Mouse (Mus musculus): ENCODE results near the gene Wipf1. TPM values are rescaled to one million over a fixed set of nuclear protein-coding genes. Genes with fewer than 3 reads are reported as not detected.
A peak's percentile ranks its signal among the peaks of the same experiment; 100 is the strongest.

Wipf1 gene
- polyA plus RNA-seq, 1 experiment from 2014 or later, result 10.3 TPM

GRCm38 (mm10) chr2:73475519-73475918 is 54.0 kb downstream of the Wipf1 start:
- no peaks in the 10 kb centered on the region for H3K4me1 ChIP-seq (replicated peaks; ENCODE audit: control insufficient read depth, insufficient read depth, low read length)
- WGBS, result 42% methylated on average over 3 of the region's 3 CpGs
- H3K36me3 ChIP-seq (ENCODE audit: control insufficient read depth, insufficient read depth), result no peaks in the 10 kb centered on the region
- H3K4me2 ChIP-seq (replicated peaks; ENCODE audit: low read depth), result no peak overlapping the region
- H3K27ac ChIP-seq (ENCODE audit: low read depth, low read length), result no peak overlapping the region
- H3K9me3 ChIP-seq (ENCODE audit: control insufficient read depth), result no peaks in the 10 kb centered on the region
- no peak for ATAC-seq
- H3K27me3 ChIP-seq (replicated peaks; ENCODE audit: control insufficient read depth, insufficient read depth, low read length), result no peaks in the 10 kb centered on the region
- H3K4me3 ChIP-seq (ENCODE audit: low read depth, low read length), result no peak overlapping the region
- no peak for TF ChIP-seq CTCF (IDR thresholded peaks at IDR 0.05; ENCODE audit: low read depth)
- H3K9ac ChIP-seq (ENCODE audit: low read depth, low read length), result no peak overlapping the region

- H3K4me1 ChIP-seq (replicated peaks; ENCODE audit: control insufficient read depth, insufficient read depth, low read length), result no peaks in the 10 kb centered on the region
- H3K36me3 ChIP-seq (ENCODE audit: control insufficient read depth, insufficient read depth), result no peaks in the 10 kb centered on the region
- ATAC-seq, result no peak
- no peaks in the 10 kb centered on the region for H3K27me3 ChIP-seq (replicated peaks; ENCODE audit: control insufficient read depth, insufficient read depth, low read length)
- no peak overlapping the region for H3K4me3 ChIP-seq (ENCODE audit: low read depth, low read length)
- H3K9ac ChIP-seq (ENCODE audit: low read depth, low read length), result no peak overlapping the region
- H3K27ac ChIP-seq (ENCODE audit: low read depth, low read length), result no peak overlapping the region
- no peaks in the 10 kb centered on the region for H3K9me3 ChIP-seq (ENCODE audit: control insufficient read depth)
- no peak overlapping the region for H3K4me2 ChIP-seq (replicated peaks; ENCODE audit: low read depth)
- TF ChIP-seq CTCF (IDR thresholded peaks at IDR 0.05; ENCODE audit: low read depth), result peak; percentile 57
- 99% methylated on average over 2 of the region's 2 CpGs for WGBS
Observed at GRCm38 (mm10) chr2:73472130-73472529, 57.4 kb downstream of the Wipf1 start.

GRCm38 (mm10) chr2:73470146-73470630 is 59.3 kb downstream of the Wipf1 start:
- H3K27me3 ChIP-seq (replicated peaks; ENCODE audit: control insufficient read depth, insufficient read depth, low read length), result no peaks in the 10 kb centered on the region
- no peaks in the 10 kb centered on the region for H3K9me3 ChIP-seq (ENCODE audit: control insufficient read depth)
- no peak for TF ChIP-seq CTCF (IDR thresholded peaks at IDR 0.05; ENCODE audit: low read depth)
- H3K4me3 ChIP-seq (ENCODE audit: low read depth, low read length), result no peak overlapping the region
- no peak for ATAC-seq
- no peak overlapping the region for H3K27ac ChIP-seq (ENCODE audit: low read depth, low read length)
- H3K4me2 ChIP-seq (replicated peaks; ENCODE audit: low read depth), result no peak overlapping the region
- no peak overlapping the region for H3K9ac ChIP-seq (ENCODE audit: low read depth, low read length)
- H3K36me3 ChIP-seq (ENCODE audit: control insufficient read depth, insufficient read depth), result no peaks in the 10 kb centered on the region
- WGBS, result 78% methylated on average over 10 of the region's 10 CpGs
- H3K4me1 ChIP-seq (replicated peaks; ENCODE audit: control insufficient read depth, insufficient read depth, low read length), result no peaks in the 10 kb centered on the region

- Histone ChIP-seq H3K9ac (ENCODE audit: low read depth, low read length) (no peak overlapping the region), H3K9me3 (ENCODE audit: control insufficient read depth) (no peaks in the 10 kb centered on the region), H3K4me2 (replicated peaks; ENCODE audit: low read depth) (no peak overlapping the region), H3K4me1 (replicated peaks; ENCODE audit: control insufficient read depth, insufficient read depth, low read length) (no peaks in the 10 kb centered on the region), H3K27me3 (replicated peaks; ENCODE audit: control insufficient read depth, insufficient read depth, low read length) (no peaks in the 10 kb centered on the region), H3K27ac (ENCODE audit: low read depth, low read length) (no peak overlapping the region), H3K4me3 (ENCODE audit: low read depth, low read length) (no peak overlapping the region), H3K36me3 (ENCODE audit: control insufficient read depth, insufficient read depth) (no peaks in the 10 kb centered on the region)
- 86% methylated on average over 6 of the region's 6 CpGs for WGBS
- no peak for TF ChIP-seq CTCF (IDR thresholded peaks at IDR 0.05; ENCODE audit: low read depth)
- ATAC-seq, result no peak
Observed at GRCm38 (mm10) chr2:73469552-73469951, 60.0 kb downstream of the Wipf1 start.

GRCm38 (mm10) chr2:73468993-73469392 is 60.5 kb downstream of the Wipf1 start:
- Histone ChIP-seq H3K4me2 (replicated peaks; ENCODE audit: low read depth) (no peak overlapping the region), H3K36me3 (ENCODE audit: control insufficient read depth, insufficient read depth) (no peaks in the 10 kb centered on the region), H3K9ac (ENCODE audit: low read depth, low read length) (no peak overlapping the region), H3K9me3 (ENCODE audit: control insufficient read depth) (no peaks in the 10 kb centered on the region), H3K27ac (ENCODE audit: low read depth, low read length) (no peak overlapping the region), H3K4me1 (replicated peaks; ENCODE audit: control insufficient read depth, insufficient read depth, low read length) (no peaks in the 10 kb centered on the region), H3K27me3 (replicated peaks; ENCODE audit: control insufficient read depth, insufficient read depth, low read length) (no peaks in the 10 kb centered on the region), H3K4me3 (ENCODE audit: low read depth, low read length) (no peak overlapping the region)
- no peak for ATAC-seq
- TF ChIP-seq CTCF (IDR thresholded peaks at IDR 0.05; ENCODE audit: low read depth), result no peak
- WGBS, result 88% methylated on average over 5 of the region's 5 CpGs

GRCm38 (mm10) chr2:73467071-73467851 is 62.3 kb downstream of the Wipf1 start:
- Histone ChIP-seq H3K4me3 (ENCODE audit: low read depth, low read length) (no peak overlapping the region), H3K9ac (ENCODE audit: low read depth, low read length) (no peak overlapping the region), H3K27me3 (replicated peaks; ENCODE audit: control insufficient read depth, insufficient read depth, low read length) (no peaks in the 10 kb centered on the region), H3K36me3 (ENCODE audit: control insufficient read depth, insufficient read depth) (no peaks in the 10 kb centered on the region), H3K27ac (ENCODE audit: low read depth, low read length) (no peak overlapping the region), H3K4me1 (replicated peaks; ENCODE audit: control insufficient read depth, insufficient read depth, low read length) (no peaks in the 10 kb centered on the region), H3K4me2 (replicated peaks; ENCODE audit: low read depth) (no peak overlapping the region), H3K9me3 (ENCODE audit: control insufficient read depth) (no peaks in the 10 kb centered on the region)
- TF ChIP-seq CTCF (IDR thresholded peaks at IDR 0.05; ENCODE audit: low read depth), result no peak
- WGBS, result 67% methylated on average over 7 of the region's 7 CpGs
- no peak for ATAC-seq
